Mouse (Mus musculus): ENCODE data around the gene Tmem179.
A peak's percentile ranks its signal among the peaks of the same experiment; 100 is the strongest.

Gene Tmem179

DNA sequence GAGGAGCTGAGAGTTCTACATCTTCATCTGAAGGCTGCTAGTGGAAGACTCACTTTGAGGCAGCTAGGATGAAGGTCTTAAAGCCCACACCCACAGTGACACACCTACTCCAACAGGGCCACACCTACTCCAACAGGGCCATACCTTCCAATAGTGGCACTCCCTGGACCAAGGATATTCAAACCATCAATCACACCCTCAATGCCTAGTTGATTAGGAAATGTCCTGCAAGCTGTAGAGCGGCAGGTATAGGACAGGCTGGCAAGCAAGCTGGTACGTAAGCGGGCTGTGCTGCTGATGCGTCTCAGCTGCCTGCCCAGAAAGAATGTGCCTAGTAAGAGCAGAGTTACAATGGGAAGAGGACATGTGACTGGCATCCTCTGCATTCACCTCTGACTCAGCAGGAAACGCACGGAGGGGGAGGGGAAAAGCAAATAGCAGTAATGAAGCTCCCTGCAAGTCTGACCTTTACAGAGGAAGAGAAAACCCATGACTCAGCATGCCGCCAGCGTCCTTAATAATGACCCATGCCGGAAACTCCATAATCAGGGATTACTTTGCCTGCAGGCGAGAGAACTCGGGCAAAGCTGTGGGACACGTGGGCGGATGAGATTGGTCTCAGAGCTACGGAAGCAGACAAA lies at the start of gene Tmem179:
Gene Tmem179, minus strand, starts transcription at position 51 of the 641 bp plus-strand sequence.
- DNase-seq (ENCODE audit: low spot score) = peak; percentile 71

GRCm38 (mm10) chr12:112563011-112563410 lies 46.5 kb upstream of the Tmem179 start:
- no peak for DNase-seq (ENCODE audit: low spot score)

- no peak for DNase-seq (ENCODE audit: low spot score)
These were observed 45.9 kb upstream of the Tmem179 start for GRCm38 (mm10) chr12:112562462-112562861.

GRCm38 (mm10) chr12:112561163-112561562 lies 44.6 kb upstream of the Tmem179 start:
- DNase-seq (ENCODE audit: low spot score) = no peak

DNA sequence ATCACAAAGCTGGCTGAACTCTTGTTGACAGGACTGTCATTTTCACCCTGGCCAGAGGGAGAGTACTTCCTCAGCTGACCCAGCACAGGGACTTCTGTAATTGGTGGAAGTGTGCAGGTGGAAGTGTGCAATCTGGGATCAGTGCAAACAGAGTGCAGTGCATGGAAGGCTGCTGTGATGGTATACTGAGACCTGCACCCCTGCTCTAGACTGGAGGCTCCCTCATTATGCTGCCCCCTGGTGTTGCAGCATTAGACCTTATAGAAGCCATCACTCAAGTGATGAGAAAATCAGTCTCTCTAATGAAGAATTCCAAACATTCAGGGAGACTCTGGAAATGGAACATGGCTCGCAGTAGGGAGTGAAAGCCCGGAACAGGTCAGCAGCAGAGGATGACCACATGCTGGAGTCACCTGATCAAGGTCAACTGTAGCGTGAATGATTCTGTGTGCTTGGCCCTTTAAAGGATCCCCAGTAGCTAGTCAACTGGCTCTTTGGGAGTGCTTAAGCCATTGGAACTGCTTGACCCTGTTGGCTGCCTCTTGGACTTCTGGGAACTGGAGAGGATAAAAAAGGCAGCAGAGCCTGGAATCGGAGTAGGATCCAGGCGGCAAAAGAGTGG lies 43.7 kb upstream of the Tmem179 start:
- peak; percentile 65 for DNase-seq (ENCODE audit: low spot score)

- no peak for DNase-seq (ENCODE audit: low spot score)
These were observed 43.1 kb upstream of the Tmem179 start for GRCm38 (mm10) chr12:112559671-112560070.

- DNase-seq (ENCODE audit: low spot score) = no peak
These were observed 42.7 kb upstream of the Tmem179 start for GRCm38 (mm10) chr12:112559231-112559630.

DNA sequence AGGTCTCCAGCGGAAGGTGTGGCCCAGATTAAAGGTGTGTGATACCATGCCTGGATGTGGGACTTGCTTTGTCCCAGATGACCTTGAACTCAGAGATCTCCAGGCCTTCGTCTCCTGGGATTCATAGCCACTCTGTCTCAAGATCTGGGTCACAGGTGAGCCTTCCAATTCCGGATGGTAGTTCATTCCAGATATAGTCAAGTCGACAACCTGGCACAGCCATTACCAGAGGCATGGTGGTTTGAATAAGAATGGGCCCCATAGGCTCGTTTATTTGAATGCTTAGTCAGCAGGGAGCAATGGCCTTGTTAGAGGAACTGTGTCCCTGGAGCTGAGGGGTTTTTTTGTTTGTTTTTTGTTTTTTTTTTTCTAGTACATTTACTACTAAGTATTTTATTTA lies 40.7 kb upstream of the Tmem179 start:
- no peak for DNase-seq (ENCODE audit: low spot score)

- DNase-seq (ENCODE audit: low spot score) = no peak
These were observed 40.0 kb upstream of the Tmem179 start for GRCm38 (mm10) chr12:112556531-112557060.

DNA sequence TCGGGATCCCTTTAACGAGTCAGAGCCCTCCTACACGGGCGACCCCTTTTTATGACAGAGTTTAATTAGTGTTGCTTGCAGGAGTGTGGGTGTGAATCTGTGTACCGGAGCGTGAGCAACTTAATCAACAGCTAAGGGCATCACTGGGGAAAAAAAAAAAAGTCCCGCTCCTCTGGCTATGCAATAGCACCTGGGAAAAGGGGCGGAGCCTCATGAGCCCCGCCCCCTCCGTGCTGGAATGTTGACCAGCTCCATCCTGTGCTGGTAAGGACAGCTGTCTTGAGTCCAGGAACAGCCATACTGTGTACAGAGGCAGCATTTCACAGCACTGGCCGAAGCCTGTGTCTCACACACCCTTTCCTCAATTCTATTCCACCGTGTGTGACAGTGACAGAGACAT lies 38.4 kb upstream of the Tmem179 start:
- peak; percentile 61 for DNase-seq (ENCODE audit: low spot score)

DNA sequence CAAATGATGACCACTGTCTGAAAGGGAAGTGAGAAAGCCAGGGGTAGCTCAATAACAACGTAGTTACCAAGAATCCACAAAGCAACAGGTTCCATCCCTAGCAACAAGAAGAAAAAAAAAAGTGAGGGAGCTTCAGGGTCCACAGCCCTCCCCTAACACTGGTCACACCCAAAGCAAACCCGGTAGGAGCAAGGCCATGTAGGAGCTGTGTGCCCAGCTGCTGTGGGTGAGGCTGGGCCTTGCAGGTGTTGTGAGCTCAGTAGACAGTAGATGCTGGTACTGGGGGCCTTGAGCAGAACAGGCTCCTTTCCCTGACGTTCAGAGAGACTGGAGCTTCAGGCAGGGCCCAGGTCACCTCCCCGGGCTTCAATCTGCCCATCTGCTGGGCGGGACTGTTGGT lies 36.0 kb upstream of the Tmem179 start:
- no peak for DNase-seq (ENCODE audit: low spot score)

DNA sequence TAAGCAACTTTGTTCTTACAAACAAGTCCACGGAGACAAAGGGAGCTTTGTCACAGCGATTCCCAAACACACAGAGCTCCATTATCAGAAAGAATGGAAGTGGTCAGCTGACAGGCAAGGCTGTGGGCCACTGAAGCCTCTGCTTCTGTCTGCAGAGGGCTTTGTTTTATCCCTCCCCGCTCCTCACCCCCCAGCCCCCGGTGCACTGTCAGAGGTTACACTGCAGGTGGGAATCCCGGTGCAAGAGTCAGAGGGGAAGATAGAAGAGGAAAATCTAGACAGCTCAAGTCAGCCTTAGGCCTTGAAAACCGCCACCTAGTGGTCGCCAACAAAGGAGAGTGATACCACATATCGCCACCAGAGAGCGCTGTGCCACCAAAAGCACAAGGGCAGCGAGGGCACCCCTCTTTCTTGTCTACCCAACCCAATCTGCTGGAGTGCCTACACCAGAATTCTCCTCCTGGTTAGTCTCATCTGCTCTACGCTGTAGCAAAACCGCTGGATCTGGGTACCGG lies 35.4 kb upstream of the Tmem179 start:
- DNase-seq (ENCODE audit: low spot score) = peak; percentile 91

GRCm38 (mm10) chr12:112549287-112549686 lies 32.7 kb upstream of the Tmem179 start:
- DNase-seq (ENCODE audit: low spot score) = no peak

DNA sequence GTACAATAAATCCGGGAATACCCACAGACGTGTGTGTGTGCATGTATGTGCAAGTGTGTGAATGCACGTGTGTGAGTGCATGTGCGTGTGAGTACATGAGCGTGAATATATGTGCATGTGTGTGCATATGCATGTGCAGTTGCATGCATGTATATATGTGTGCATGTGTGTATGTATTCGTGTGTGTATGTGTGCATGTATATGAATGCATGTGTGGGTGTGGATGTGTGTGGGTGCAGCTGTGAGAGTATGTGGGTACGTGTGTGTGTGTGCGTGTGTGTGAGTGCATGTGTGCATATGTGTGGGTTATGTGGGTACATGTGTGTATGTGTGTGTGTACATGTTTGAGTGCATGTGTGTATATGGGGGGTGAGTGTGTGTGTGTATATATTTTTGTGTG lies 29.6 kb upstream of the Tmem179 start:
- no peak for DNase-seq (ENCODE audit: low spot score)

GRCm38 (mm10) chr12:112544946-112545701 lies 28.6 kb upstream of the Tmem179 start:
- no peak for DNase-seq (ENCODE audit: low spot score)

DNA sequence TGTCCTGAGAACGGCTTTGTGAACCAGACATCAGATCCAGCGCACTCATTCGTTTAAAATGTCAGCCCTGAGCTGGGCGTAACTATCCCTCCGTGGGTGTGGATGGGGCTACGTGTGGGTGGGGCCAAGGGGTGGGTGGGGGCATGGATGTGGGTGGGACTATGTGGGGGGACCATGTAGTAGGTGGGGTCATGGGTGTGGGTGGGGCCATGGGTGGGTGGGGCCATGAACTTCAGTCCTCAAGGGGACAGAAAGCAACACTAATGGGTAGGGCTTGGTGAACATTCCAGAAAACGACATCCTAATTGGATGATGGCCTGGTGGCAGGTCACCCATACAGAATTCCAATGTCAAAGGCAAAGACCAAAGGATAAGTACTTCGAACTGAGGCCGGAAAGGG lies 27.4 kb upstream of the Tmem179 start:
- DNase-seq (ENCODE audit: low spot score) = no peak

GRCm38 (mm10) chr12:112542920-112543300 lies 26.4 kb upstream of the Tmem179 start:
- DNase-seq (ENCODE audit: low spot score) = peak; percentile 98

DNA sequence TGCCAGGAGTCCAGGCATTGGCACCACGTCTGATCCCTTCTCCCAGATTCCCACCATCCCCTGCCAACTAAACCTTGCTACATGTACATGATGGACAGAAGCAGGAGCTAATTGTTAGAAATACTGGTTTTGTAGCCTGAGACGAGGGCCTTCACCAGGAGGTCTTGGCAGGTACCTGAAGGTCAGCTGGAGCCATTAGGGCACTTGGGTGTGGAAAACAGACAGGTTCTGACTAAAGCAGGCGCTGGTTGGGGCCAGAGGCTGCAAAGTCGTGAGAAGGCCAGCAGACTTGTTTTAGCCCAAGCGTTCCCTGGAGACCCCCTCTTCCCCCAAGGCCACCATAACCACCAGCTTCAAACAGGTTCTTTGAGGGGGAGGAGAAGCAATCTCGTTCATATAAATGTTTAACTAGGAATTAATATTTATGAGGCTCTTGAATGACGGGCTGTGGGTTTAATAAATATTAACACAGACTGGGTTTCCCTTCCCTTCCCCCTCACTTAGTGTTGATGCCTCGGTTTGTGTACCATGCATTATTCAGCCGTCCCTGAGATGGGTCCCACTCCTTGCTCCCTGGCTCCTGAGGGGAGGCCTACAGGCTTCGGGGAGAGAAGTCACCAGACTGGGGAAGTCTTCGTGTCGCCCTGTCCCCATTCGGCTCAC lies 25.8 kb upstream of the Tmem179 start:
- peak; percentile 49 for DNase-seq (ENCODE audit: low spot score)

- DNase-seq (ENCODE audit: low spot score) = no peak
These were observed 25.0 kb upstream of the Tmem179 start for GRCm38 (mm10) chr12:112541483-112542091.

DNA sequence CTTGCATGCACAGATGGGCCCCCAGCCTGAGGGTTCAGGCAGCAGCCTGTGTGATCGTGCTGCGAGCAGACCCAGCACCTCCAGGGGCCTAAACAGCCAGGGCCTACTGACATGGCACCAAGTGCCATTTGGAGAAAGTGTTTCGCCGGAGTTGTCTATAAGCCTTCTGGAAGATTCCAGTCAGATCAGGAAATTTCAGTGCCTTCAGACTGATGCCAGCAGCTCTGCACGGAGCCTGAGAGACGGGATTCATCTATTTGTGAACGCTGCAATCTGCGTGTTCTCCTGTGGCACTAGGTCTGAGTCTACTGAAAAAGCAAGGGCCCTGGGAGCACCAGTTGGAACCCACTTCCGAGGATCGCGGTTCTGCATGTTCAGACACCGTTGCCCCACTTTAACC lies 23.8 kb upstream of the Tmem179 start:
- no peak for DNase-seq (ENCODE audit: low spot score)

- no peak for DNase-seq (ENCODE audit: low spot score)
These were observed 23.0 kb upstream of the Tmem179 start for GRCm38 (mm10) chr12:112539466-112539965.

DNA sequence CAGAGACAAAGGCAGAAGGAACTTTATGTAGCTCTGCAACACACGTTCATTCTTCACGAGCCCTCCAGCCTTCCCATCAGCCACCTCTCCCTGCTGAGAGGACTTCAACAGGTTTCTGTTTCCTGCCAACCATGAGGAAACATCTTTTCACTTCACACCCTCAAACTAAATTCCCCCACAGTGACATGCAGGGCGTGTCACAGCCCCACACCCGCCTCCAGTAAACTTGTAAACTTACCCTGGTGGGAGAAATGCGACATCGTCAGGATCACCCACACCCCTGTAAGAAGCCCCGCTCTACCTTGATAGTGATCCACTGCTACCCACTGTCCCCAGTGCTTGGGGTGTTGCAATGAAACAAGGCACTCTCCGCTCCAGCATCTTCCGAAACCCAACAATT lies 21.8 kb upstream of the Tmem179 start:
- DNase-seq (ENCODE audit: low spot score) = no peak

Data from retina, embryonic 14.5 days (tissue).